Mouse (Mus musculus) retina, adult 2 months (tissue): ENCODE measurements around the gene Tap1.

Experiments used
- DNase-seq: peaks from one replicate; pipeline ENCODE4 v3.0.0-alpha.2; 2012; ENCODE audit warnings: low read depth, low spot score

Tap1 gene

DNA sequence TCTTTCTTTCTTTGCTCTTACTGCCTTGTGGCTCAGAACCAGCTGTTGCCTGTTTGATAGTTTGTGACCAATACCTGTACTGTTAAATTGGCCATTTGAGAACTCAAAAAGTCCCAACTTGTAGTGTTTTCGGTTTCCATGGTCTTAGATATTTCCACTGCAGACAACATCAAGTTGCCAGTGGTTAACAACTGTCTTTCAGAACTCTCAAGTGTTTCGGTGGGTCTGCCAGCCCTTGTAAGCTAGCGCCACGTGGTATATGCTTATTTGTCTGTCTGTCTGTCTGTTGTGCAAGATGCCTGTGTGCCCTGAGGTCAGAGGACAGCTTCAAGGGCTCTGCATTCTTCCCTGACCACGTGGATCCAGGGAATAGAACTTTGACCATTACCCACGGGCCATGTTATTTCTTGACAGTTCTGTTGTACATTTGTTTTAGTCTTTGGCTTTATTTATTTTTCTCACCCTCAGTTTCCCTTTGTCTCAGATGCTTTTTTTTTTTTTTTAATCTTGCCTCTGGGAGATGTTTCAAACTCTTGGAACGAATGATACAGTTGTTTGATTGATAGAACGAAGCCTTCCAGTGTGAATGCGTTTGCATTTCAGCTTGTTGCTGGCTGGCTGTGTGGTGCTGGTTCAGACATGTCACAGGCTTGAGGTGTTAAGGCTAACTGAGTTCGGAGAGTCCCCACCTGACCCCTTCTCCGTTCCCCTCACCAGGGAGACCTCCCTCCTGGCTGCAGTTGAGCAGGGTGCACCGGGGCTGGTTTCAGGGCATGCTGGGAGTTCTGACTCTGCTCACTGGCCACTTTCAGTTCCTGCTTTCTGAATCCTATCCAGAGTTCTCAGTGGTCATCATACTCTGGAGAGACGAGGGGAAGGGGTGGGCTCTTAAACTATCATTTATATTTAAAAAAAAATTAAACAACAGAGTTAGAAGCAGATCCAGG is 7.2 kb upstream of the Tap1 start:
- no peak for DNase-seq

DNA sequence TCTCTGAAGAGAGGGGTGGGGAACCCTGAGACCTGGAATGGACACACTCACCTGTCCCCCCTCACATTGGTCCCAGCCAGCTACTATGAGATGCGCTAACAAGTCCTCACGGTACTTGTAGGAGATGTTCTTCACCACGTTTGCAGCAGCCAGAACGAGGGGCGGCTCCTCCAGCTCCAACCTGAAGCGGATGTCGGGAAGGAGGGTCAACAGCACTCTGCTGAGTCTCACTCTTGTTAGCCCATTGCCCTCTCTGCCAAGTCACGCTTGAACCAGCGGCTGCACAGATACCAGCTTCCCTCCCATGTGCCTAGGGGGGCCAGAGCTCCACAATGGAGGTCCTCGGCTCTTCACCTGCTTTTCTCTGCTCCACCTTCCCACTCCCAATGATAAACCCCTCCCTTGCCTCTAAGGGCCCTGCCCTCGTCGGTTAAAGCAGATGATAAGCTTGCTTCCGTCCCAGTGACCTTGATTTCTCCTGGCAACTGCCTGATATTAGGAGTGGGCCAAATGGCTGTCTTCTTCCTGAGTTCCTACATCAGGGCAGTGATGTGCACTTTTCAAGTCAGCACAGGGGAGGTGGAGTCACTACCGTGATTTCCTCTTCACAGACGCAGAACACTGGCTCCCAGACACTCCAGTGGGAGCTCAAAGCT is 3.7 kb upstream of the Tap1 start:
- DNase-seq, result no peak

DNA sequence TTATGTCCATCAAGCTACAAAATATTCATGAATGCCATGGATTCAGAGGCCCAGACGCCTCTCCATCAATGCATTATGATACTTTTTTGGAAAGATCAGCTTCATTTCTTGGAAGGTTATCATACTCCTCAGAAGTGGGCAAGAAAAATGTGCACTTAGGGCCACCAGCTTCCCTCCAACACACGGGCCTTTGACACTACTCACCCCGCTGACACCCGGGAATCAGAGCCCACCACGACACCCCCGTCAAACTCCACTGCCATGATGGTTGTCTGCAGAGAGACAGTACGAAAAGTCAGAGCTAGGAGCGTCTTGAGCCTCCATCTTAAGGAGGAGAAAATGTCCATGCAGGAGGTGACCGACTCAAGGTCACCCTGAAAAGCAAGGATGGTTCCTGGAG is 1.8 kb upstream of the Tap1 start:
- no peak for DNase-seq

DNA sequence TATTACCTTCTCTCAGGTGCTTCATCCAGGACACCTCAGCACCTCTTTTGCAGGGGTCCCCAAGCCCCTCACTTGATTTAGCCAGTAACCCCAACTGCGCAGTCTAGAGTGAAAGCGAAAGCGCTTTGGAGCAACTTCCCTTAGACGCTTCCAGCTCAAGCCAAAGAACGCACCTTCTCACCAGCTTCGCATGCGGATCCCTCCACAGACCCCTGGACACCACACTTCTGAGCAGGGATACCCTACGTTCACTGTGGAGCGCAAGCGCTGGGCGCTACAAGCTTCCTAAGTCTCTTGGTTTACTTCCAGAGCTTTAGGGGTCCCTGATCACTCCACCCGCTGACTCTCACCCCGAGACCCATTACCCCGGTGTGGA is 480 bp upstream of the Tap1 start:
- DNase-seq, result no peak

DNA sequence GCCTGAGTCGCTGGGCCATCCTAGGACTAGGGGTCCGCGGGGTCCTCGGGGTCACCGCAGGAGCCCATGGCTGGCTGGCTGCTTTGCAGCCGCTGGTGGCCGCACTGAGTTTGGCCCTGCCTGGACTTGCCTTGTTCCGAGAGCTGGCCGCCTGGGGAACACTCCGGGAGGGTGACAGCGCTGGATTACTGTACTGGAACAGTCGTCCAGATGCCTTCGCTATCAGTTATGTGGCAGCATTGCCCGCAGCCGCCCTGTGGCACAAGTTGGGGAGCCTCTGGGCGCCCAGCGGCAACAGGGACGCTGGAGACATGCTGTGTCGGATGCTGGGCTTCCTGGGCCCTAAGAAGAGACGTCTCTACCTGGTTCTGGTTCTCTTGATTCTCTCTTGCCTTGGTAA is 657 bp downstream of the Tap1 start:
- DNase-seq, result no peak

DNA sequence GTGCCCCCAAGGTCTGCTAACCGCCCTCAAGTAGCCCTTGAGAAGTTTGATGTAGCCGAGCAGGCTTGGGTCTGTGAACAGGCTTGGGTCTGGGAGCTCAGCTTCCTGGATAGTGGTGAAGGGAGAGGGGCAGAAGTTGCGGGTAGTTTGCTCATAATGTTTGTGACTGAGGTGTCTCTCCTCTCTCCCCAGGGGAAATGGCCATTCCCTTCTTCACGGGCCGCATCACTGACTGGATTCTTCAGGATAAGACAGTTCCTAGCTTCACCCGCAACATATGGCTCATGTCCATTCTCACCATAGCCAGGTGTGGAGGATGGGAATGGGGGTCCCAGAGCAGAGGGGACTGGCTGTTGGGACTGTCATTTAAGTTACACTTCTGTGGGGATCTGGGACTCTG is 1.6 kb downstream of the Tap1 start:
- no peak for DNase-seq

DNA sequence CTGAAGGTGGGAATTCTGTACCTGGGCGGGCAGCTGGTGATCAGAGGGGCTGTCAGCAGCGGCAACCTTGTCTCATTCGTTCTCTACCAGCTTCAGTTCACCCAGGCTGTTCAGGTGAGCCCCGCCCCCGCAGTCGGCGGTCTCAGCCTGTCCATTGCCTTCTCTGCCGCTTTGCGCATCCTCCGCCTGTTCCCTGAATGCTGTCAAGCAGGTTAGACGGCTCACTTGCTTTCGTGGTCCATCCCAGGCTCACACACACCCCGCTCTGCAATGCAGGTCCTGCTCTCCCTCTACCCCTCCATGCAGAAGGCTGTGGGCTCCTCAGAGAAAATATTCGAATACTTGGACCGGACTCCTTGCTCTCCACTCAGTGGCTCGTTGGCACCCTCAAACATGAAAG is 5.5 kb downstream of the Tap1 start:
- no peak for DNase-seq

DNA sequence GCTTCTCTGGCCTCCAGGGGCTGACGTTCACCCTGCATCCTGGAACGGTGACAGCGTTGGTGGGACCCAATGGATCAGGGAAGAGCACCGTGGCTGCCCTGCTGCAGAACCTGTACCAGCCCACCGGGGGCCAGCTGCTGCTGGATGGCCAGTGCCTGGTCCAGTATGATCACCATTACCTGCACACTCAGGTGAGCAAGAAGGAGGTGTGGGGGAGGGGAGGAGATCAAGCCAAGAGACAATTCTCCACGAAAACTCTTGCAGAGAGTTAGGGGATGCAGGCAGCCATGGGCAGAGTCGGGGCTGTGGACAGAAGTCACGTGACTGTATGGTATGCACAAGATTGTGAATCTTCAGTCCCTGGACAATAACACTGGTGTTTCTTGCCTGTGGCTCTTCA is 6.1 kb downstream of the Tap1 start:
- no peak for DNase-seq

DNA sequence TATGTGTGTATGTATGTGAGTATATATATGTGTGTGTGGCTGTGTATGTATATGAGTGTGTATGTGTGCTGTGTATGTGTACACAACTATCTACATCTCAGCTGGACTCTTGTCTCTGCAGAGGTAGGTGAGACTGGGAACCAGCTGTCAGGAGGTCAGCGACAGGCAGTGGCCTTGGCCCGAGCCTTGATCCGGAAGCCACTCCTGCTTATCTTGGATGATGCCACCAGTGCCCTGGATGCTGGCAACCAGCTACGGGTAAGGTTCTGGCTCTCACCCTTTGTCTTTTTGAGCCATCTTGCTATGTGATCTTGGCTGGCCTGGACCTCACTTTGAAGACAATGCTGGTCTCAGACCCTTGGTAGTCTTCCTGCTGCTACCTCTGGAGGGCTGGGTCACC is 7.4 kb downstream of the Tap1 start:
- DNase-seq, result no peak

DNA sequence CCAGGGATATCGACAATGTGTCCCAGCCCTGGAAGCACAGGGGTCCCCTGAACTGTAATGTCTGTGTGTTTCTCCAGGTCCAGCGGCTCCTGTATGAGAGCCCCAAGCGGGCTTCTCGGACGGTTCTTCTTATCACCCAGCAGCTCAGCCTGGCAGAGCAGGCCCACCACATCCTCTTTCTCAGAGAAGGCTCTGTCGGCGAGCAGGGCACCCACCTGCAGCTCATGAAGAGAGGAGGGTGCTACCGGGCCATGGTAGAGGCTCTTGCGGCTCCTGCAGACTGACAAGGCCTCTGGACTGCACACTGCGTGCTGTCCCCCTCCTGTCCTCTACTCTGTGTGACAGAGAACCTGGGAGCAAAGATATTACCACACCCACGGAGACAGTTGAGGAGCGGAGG is 9.1 kb downstream of the Tap1 start:
- DNase-seq, result no peak

DNA sequence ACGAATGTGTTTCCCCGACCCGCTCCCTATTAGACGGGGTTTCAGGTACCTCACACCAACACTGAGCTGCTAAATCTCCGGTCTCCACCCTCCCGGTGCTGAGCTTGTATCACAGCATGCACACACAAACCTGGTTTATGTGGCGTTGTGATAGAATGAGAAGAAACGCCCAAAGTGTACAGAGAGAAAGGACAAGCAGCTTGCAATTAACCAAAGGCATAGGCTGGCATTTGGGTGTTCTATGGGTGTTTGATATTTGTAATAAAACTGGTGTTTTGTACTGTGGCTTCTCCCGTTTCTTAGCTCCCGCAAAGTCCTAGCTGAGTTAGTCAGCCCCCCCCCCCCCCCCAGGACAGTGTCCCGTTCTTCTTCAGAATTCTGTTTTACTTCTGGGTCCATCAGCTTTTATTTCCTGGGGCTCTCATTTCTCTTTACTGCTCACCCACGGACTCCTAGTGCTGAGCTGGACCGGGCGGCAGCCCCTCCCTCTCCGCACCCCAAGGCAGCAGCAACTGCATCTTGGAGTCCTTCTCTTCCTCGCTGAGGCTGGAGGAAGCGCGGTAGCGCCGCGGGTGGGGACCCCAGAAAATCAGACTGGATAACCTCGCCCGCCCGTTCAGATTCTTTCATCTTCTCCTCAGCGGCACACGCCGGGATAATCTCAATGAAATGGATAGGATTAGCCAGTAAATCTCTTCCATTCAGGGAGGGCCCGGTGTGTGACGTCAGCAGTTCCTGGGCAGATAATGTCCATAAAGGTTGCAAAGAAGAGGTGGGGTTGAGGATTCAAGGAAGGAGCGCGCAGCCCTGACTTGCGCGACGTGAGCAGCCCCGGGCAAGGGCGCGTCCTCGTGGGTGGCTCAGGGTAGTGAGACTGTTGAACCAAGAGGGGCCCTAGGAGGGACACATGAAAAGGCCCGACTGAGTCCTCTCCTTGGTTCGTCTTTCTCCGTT is 9.9 kb downstream of the Tap1 start, which contains the start of gene Psmb8:
Gene Psmb8, plus strand, starts transcription at position 781 of the 954 bp plus-strand sequence.
- peak; percentile 83 for DNase-seq

DNA sequence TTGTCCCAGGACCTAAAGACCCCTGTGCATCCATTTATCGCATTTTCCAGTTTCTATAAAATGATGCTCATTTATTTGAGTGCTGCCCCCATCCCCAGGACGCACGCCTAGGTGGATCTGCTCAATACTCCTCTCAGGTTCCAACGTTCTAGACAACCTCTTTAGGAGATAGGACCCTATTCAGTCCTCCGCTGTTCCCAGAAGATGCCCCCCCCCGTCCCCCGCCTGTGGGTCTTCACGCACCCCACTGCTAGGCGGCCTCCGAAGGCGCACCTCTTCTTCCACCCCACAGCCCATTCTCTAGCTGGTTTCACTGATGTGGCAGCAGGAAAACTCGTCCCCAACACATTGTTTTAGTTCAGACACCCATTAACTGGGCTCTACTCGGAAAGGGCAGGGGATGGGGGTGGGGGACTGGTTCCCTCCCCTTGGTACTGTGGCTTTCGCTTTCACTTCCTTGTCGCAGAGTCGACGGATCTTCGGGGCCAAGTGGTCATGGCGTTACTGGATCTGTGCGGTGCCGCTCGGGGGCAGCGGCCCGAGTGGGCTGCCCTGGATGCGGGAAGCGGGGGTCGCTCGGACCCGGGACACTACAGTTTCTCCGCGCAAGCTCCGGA is 10.7 kb downstream of the Tap1 start:
- no peak for DNase-seq

DNA sequence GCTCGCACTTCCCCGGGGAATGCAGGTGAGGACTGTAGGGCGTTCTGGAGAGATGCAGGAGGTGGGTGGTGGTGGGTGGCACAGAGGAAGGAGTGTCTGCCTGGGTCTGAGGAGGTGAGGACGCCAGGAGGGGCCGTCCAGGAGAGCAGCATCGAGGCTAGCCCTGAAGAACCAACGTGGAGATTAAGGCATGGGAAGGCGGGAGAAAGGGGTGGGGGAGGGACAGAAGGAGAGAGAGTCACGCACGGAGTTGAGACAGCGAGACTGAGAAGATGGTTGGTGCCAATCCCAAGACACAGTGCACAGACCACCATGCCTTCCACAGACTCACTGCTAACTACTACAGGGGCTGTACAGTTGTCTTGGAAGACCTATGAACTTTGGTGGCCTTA is 11.2 kb downstream of the Tap1 start:
- DNase-seq, result no peak

DNA sequence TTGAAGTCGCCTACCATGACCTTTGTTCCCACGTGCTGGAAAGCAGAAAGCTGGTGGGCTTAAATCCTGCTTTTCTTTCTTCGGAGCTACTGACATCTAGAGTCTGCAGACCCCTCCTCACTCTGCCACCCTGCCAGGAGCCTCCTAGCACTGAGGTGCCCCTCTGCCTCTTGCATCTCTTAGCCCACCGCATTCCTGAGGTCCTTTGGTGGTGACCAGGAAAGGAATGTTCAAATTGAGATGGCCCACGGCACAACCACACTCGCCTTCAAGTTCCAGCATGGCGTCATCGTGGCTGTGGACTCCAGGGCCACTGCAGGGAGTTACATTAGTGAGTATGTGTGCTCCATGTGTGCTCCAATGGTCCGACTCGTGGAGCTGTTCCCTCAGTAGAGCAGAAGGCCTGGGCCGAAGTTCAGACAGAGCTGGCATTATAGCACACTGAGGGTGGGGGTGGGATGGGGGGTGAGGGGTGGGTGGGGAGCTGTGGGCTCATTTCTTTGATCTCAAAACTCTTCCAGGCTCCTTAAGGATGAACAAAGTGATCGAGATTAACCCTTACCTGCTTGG is 11.8 kb downstream of the Tap1 start:
- DNase-seq, result no peak

DNA sequence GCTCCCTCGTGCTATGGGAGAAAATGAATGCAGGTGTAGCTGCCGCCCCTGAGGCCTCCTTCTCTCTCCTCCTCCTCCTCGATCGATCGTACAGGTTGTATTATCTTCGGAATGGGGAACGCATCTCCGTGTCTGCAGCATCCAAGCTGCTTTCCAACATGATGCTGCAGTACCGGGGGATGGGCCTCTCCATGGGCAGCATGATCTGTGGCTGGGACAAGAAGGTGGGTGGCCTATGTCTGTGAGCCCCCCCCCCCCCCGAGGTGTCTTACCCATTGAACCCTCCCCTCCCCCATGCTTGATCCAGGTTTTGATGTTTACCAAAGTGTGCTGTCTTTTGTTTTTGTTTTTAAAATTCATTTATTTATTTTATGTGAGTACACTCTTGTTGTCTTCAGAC is 12.7 kb downstream of the Tap1 start:
- no peak for DNase-seq

DNA sequence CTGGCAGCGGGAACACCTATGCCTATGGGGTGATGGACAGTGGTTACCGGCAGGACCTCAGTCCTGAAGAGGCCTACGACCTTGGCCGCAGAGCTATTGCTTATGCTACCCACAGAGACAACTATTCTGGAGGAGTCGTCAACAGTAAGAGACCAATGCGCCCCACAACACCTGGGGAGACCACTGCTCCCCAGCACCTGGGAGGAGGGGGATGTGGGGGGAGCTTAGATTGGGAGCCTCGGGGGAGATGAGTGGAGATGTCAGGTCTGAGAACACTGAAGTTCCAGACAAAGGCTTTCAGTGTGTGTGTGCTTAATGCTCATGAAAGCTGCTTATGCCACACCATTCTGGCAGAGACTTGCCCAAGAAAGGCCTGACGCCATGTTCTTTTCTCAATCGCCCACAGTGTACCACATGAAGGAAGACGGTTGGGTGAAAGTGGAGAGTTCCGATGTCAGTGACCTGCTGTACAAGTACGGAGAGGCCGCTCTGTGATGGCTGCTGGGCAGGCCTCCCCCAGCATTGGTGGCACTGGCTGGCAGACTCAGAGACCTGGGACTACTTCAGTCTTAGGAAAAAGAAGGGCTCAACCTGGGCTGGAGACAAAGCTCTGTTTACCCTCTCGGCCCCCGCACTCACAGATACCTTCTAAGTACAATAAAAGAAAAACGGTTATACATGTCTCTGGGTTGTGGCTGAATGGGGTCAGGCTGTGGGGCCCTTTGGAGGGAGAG is 13.6 kb downstream of the Tap1 start:
- no peak for DNase-seq

DNA sequence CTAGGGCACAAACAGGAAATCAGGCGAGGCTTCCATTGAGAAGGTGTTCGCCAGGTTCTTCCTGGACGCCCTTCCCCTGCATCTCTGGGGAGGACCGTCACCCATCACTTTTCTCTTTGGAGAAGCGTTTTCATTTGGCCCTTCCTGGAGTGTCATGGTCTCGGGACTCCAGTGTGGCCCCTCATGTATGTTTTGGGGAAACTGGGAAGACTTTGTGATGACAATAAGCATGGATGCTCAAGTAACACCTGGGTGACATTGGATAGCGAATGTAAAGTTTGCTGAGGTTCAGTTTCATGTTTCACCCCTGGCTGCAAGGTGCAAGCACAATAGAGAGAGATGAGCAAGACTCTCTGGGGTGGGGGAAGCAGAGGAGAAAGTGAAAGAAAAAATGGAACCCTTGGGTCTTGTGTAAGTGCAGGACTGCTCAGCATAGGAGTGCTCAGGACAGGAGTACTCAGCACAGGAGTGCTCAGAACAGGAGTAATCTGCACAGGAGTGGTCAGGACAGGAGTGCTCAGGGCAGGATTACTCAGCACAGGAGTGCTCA is 14.2 kb downstream of the Tap1 start:
- no peak for DNase-seq

DNA sequence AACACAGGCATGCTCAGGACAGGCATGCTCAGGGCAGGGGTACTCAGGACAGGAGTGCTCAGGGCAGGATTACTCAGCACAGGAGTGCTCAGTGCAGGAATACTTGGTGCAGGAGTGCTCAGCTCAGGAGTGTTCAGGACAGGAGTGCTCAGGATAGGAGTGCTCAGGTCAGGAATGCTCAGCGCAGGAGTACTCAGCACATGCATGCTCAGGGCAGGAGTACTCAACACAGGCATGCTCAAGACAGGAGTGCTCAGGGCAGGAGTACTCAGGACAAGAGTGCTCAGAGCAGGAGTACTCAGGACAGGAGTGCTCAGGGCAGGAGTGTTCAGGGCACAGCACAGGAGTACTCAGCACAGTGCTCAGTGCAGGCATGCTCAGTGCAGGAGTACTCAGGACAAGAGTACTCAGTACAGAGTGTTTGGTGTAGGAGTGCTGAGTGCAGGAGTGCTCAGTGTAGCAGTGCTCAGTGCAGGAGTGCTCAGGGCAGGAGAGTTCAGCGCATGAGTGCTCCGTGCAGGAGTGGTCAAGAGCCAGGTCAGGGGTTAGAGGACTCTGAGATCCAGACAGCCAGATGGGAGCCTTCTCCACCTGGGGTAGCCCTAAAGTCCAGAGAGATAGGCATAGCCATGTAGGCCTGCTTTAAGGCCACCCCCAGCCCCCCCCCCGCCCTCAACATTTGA is 15.5 kb downstream of the Tap1 start:
- no peak for DNase-seq

DNA sequence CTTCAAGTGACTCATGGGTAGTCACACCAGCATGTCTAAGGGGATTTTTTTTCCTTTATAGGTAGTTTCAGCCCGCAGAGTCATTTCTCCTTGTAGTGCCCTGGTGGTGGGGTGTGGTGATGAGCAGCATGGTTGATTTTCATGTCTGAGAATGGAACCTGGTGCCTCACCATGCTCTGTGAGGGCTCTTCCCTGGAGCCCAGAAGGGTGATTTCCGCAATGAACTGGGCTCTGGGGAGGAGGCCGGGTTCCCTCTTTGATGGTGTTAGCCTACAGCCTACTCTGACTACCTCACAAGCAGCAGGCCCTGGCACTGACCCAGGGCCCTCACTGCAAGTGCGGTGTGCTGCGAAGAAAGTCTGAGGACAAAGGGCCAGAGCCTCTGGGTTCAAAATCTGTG is 16.1 kb downstream of the Tap1 start, which contains the start of gene Tap2:
Gene Tap2, plus strand, starts transcription at position 84 of the 400 bp plus-strand sequence.
- DNase-seq, result no peak
